8 mouse cellular contexts compared by ENCODE assay signal in genomic region chrX:103493351-103494173, GRCm38 (mm10).
DNase-seq lines count a peak whose midpoint lies in the region; ATAC-seq lines count a peak whose summit lies in the region.

No protein-coding gene starts in this region.

- peak; percentile 96 for ATAC-seq in hindbrain, embryonic 12.5 days (ENCODE audit: low FRiP score)

- peak overlapping the region; percentile 78 for H3K9ac ChIP-seq in hindbrain, embryonic 12.5 days

- peak overlapping the region; percentile 97 for H3K27ac ChIP-seq in hindbrain, embryonic 12.5 days

- H3K36me3 ChIP-seq in hindbrain, embryonic 12.5 days = no peaks in the 10 kb centered on the region; the same call in 1 of the 2 replicates

- H3K4me2 ChIP-seq in hindbrain, embryonic 12.5 days (replicated peaks) = peak overlapping the region; percentile 53

- DNase-seq in NIH3T3 (ENCODE audit: low read depth) = peak; percentile 71
- peak; percentile 73 to 87 for DNase-seq in cerebellum, postnatal 14 days
- DNase-seq in frontal cortex, postnatal 14 days (ENCODE audit: low spot score in 2 of 2) = peak; percentile 60 to 63
- DNase-seq in layer of hippocampus, postnatal 36 days = peak; percentile 52 to 70
- peak; percentile 76 for DNase-seq in lung, postnatal 25 days (ENCODE audit: low spot score)
- peak; percentile 67 for DNase-seq in ovary, postnatal 36 days (ENCODE audit: low spot score)
- peak; percentile 46 to 63 for DNase-seq in thymus, postnatal 10 days (ENCODE audit: low spot score in 2 of 2)

- H3K27me3 ChIP-seq in hindbrain, embryonic 12.5 days = no peaks in the 10 kb centered on the region

- peak overlapping the region; percentile 52 for H3K4me3 ChIP-seq in hindbrain, embryonic 12.5 days

- H3K9me3 ChIP-seq in hindbrain, embryonic 12.5 days (replicated peaks) = no peaks in the 10 kb centered on the region

- H3K4me1 ChIP-seq in hindbrain, embryonic 12.5 days = 0 out of 2 replicates have a peak, but pooled peaks cover 8% of the 10 kb centered on the region

- under 1% methylated on average over 53 of the region's 55 CpGs for WGBS in hindbrain, embryonic 12.5 days

Comparison
In these comparisons a context has a peak if more than half of its experiments do, and no peak if none do; other contexts are left out.
1. Peak in every context shown above with its lines: DNase-seq, ATAC-seq, H3K4me3 ChIP-seq and H3K27ac ChIP-seq.